Mouse (Mus musculus): ENCODE results near the gene Tmed2.
A peak's percentile ranks its signal among the peaks of the same experiment; 100 is the strongest.
"Not testable (repeated sequence)": the region's sequence is repeated elsewhere in the genome, so short reads cannot be mapped to it uniquely, and the experiment has no call there.

Gene Tmed2

GRCm38 (mm10) chr5:124528351-124528750 lies 12.1 kb upstream of the Tmed2 start:
- no peak for DNase-seq (ENCODE audit: low read depth, low spot score)

DNA sequence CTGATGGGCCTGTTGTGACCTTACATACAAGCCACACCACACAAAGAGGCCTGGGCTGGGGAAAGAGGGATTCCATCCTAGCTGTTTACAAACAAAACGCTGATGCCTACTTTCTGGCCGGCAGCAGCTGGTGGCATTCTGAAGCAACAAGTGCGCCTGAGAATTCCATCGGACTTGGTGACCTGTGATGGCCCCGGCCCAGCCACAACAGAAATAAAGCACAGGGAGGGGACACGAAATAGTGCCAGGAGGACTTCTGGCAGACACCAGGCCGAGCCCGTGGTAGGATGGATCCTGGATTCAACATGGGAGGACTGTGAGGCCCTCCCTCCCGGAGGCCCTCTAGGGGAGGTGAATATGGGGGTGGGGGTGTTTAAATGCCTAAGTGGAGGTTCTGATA lies 11.7 kb upstream of the Tmed2 start:
- no peak for DNase-seq (ENCODE audit: low read depth, low spot score)

DNA sequence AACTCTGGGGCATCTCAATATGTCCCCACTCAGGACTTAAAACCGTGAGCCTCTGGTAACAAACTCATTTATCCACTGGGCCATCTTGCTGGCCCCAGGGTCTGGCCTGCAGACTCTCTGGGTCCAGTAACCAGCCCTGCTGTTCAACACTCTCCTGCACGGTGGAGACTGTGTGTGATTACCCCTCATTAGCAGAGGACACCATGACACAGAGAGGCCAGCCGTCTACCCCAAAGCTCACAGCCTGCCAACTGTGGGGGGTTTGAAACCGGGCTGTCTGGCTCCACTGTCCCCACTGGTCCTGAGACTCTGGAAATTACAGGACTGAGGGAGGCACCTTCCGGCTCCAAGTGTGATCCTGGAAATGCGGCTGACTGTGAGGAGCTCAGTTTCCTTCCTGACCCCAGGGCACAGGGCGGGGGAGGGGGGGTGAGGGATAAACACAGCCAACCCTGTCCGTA lies 11.3 kb upstream of the Tmed2 start:
- no peak for DNase-seq (ENCODE audit: low read depth, low spot score)

GRCm38 (mm10) chr5:124529697-124530096 lies 10.8 kb upstream of the Tmed2 start:
- DNase-seq (ENCODE audit: low read depth, low spot score) = no peak

DNA sequence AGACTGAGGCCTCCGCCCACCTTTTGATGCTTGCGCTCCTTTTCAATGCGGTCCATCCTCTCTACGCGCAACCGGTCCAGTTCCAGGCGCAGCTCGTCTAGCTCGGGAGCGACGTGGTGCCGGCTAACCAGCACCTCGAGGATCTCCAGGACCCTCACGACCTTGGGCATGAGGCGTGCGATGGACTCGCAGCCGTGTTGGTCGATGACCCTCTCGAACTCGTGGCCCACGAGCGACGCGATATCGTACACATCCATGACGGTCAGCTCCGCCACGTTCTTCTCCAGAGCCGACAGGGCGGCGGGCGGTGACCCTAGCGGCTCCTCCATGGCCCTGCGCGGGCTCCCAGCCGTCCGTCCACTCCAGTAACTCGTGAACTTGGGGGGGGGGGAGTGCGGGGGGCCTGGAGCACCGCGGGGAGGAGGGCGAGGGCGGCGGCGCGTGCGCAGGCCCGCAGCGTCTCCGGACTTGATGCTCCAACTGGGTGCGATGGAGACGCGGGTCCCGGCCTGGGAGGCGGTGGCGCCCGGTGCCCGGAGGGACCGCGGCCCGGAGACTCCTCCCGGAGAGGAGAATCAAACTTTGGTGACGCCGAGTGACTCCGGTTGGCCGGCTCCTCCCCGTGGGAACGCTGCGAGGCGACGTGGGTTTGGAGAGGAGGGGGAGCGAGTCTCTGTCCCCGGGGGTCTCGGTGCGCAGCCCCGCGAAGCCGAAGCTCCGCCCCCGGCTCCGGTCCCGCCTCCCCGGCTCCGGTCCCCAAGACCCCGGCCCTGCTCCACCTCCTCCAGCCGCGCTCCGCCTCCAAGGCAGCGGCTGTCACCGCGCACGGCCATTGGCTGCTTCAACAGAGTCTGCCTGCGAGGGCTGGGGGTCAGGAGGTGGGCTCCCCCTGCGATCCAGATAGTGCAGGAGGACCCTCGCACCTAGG lies 9.6 kb upstream of the Tmed2 start, which contains the start of gene Rilpl1:
Gene Rilpl1, minus strand, starts transcription at position 737 of the 928 bp plus-strand sequence.
- DNase-seq (ENCODE audit: low read depth, low spot score) = peak; percentile 85

DNA sequence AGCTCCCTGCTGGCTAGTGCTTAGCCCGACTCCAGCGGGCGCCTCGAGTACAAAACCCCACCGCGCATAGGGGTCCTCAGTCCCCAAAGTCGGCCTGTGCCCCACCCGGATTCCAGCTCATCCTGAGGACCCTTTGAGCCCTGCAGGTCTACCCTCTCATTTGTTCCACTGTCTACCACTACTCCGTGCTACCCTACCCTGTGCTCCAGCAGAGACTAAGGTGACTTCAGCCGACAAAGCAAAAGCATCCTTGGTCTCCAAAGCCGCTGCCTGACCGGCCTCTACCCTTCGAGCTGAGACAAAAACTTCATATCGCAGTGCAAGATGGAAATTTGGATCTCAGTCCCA lies 8.9 kb upstream of the Tmed2 start:
- no peak for DNase-seq (ENCODE audit: low read depth, low spot score)

DNA sequence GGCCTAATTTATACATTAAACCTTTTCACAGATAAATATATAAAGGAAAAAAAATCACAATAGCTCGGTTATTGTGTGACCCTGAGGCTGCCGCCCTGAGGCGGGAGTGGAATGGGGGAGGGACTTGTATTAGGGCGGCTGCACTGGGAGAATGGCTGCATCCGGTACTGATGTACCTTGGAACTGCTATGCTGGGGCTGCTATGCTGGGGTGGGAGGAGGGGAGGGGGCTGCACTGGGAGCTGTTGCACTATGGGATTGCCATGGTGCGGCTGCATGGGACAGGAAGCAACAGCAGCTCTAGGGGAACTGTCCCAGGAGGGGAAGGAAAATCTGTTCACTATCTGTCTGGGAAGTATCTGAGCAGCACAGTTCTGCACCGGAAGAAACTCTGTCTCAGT lies 8.0 kb upstream of the Tmed2 start:
- no peak for DNase-seq (ENCODE audit: low read depth, low spot score)

GRCm38 (mm10) chr5:124535016-124535415 lies 5.5 kb upstream of the Tmed2 start:
- no peak for DNase-seq (ENCODE audit: low read depth, low spot score)

DNA sequence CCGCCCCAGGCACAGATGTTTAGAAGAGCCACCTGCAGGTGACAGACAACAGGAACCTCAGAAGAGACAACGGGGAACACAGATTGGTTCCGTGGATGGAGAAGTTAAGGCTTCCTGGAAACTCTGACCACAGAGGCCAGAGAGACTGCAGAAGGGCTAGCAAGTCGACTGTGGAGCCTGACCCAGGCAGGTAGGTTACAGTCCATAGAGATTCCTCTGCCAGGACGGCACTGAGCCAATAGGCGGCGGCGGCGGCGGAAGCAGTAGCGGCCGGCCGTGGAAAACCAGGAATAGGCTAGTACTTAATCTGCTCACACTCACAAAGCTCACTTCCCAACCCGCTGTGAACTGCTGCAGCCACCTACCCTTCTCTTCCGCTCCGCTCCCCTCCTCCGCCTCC lies 3.7 kb upstream of the Tmed2 start:
- DNase-seq (ENCODE audit: low read depth, low spot score) = no peak

GRCm38 (mm10) chr5:124538813-124539792 lies 1.4 kb upstream of the Tmed2 start:
- DNase-seq (ENCODE audit: low read depth, low spot score) = no peak

DNA sequence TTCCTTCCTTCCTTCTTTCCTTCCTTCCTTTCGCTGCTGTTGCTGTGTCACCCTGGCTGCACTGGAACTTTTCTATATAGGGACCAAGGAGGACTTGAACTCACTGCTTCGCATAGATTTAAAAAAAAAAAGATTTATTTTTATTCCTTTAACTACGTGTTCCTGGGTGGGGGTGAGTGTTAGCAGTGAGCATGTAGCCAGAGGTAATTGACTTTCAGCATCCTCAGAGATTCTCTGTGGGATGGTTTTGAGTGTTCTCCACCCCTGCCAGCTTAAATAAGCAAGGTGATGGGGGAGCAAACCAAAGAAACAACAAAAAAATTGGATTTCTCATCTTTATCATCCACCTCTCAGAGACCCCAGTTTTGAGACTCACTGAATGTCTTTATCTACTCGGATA lies 590 bp upstream of the Tmed2 start:
- no peak for DNase-seq (ENCODE audit: low read depth, low spot score)

DNA sequence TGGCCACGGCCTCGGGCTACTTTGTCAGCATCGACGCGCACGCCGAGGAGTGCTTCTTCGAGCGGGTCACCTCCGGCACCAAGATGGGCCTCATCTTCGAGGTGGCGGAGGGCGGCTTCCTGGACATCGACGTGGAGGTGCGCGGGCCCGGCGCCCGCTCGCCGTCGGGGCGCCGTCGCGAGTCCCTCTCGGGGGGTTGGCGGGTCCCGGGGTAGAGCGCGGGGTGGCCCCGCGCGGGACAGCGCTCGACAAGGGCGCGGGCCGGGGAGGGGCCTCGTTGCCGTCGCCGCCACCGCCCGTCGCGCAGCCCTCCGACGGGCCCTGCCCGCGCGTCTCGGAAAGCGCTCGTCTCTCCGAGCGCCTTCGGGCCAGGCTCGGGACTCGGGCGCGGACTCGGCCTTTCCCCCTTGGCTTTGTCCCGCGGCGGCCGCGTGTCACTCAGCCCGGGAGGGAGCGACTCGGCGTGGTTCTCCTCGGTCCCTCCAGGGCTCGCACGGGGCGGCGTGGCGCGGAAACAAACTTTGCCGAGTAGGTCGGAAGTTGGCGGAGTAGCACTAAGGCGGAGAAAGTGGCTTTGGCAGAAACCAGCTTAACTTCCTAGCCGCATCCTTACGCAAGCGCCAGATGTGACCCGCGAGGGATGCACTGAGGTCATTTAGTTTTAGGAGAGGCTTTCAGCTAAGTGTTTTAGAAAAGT lies 558 bp downstream of the Tmed2 start:
- DNase-seq (ENCODE audit: low read depth, low spot score) = no peak

DNA sequence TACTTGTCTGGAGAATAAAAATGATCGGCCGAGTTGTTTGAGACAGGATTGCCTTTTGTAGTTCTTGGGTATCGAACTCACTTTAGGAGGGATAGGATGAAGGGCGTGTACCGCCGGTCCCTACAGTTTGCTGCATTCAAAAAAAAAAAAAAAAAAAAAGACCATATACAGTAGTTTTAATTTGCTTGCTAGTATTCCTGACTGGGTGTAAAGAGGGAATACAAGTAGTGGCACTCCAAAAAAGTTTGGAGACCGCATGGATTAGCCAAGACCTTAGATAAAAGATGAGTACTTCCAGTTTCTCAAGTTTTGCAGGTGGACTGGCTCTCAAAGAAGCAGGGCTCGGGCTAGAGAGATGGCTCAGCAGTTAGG lies 1.1 kb downstream of the Tmed2 start:
- DNase-seq (ENCODE audit: low read depth, low spot score) = no peak

DNA sequence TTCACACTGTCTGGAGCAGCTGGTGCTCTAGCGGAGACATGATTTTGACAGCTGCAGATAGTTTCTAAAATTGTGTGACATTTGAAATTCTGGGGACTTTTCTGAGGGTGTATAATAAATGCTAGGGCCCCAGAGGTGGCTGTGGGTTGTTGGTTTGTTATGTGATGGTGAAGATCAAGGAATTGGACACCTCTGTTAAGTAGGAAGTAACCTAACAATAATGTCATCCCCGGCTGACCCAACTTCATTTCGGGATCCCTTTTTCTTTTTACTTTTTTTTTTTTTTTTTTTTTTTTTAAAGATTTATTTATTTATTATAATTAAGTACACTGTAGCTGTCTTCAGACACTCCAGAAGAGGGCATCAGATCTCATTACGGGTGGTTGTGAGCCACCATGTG lies 10.2 kb downstream of the Tmed2 start:
- not testable (repeated sequence) for DNase-seq (ENCODE audit: low read depth, low spot score)

- DNase-seq (ENCODE audit: low read depth, low spot score) = not testable (repeated sequence)
Observed at GRCm38 (mm10) chr5:124551349-124552093, 11.0 kb downstream of the Tmed2 start.

DNA sequence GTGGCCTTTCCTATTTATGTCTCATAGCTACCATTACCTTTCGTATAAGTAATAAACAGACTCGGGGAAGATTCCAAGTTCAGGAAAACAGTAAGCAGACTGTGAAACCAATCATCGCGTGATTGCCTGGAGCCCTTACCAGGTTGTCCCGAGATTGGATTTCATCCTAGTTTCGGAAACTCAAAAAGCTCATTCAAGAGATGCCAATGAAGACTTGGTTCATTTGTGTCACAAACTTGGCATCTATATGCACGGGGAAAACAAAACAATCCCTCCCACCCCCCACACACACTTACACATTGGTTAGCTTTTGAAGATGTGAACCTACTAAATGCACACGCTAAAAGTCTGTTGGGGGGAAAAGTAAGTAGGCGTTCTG lies 11.6 kb downstream of the Tmed2 start:
- no peak for DNase-seq (ENCODE audit: low read depth, low spot score)

DNA sequence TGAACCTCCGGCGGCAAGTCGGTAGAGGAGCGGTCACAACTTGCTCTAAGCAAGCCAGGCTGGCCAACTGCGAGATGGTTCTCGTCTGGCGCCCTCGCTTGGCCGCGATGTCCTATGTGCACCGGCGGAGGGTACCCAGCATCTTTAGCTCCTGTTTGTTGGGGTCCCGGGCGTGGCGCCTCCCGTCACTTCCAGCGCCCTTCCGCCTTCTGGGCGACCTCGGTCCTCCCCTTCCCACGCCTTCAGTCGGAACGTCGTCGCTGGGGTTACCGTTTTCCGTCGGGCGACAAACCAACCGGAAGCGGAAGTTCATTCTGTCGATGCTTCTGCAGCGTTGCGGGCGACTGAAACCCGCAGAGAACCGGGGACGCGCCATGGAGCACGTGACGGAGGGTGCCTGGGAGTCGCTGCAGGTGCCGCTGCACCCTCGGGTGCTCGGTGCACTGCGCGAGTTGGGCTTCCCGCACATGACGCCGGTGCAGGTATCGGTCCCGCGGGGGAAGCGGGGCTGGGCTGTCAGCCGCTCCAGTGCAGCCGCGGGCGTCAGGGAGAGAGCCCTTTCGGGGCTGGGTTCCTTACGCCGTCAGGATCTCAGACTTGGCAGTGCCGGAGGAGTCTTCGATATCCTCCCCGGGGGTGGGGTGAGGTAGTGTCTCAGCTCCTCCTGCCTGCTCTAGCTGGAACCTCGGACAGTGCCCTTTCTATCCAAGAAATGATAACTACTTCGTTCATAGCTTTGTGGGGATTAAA lies 12.2 kb downstream of the Tmed2 start, which contains the start of gene Ddx55:
Gene Ddx55, plus strand, starts transcription at position 307 of the 750 bp plus-strand sequence.
- peak; percentile 93 for DNase-seq (ENCODE audit: low read depth, low spot score)

DNA sequence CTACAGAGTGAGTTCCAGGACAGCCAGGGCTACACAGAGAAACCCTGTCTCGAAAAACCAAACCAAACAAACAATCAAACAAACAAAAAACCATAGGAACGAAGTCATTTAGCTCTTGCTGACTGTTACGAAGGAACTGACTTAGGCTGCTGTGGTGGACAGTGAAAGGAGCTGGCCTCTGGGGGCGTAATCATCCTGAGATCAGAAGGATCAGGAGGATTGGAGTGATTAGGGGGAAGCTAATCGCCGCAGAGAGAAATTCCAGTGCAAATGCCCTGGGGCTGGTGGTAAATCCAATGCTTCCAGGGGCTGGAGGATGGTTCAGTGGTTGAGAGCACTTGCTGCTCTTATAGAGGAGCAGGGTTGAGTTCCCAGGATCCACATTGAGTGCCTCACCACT lies 13.1 kb downstream of the Tmed2 start:
- DNase-seq (ENCODE audit: low read depth, low spot score) = no peak

GRCm38 (mm10) chr5:124555145-124555544 lies 14.7 kb downstream of the Tmed2 start:
- DNase-seq (ENCODE audit: low read depth, low spot score) = no peak

DNA sequence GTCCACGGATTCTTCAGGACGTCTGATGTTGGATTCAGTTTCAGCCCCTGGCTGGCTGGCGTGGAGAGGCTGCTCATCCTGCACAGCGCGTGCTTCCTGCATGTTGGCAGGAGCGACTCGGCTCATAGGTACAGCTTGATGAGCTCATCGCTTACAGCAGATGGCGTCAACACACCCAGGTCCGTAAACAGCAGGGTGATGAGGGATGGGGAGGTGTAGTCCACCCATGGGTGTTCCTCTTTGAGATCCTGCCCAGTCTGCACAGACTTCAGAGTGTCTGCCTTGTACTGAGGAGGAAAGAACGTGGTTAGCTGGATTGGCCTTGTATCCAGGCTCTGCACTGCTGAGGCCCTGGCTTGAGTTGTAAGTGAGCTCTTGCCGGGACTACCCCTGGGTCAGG lies 30.6 kb downstream of the Tmed2 start:
- no peak for DNase-seq (ENCODE audit: low read depth, low spot score)
